Mouse (Mus musculus) intestine, embryonic 15.5 days (tissue): Measurements from ENCODE around the gene Gm10037. TPM values are rescaled to one million over a fixed set of nuclear protein-coding genes. Genes with fewer than 3 reads are reported as not detected.
"Not testable (repeated sequence)": the region's sequence is repeated elsewhere in the genome, so short reads cannot be mapped to it uniquely, and the experiment has no call there.

Source experiments
- ATAC-seq: fragments of 200-750 bp; cut with Nextera tagmentation; 2 replicates; pipeline ENCODE4 v1.8.0; 2017; ENCODE audit warnings: moderate TSS enrichment, moderate library complexity
- H3K27ac ChIP-seq: fragments of 300-500 bp; sonication (generic); 2 replicates; pipeline ENCODE4 v1.5.1; 2015; ENCODE audit warnings: mild to moderate bottlenecking, inconsistent platforms
- H3K27me3 ChIP-seq: fragments of 300-500 bp; sonication (generic); replicated peaks from 2 replicates; pipeline ENCODE4 v1.6.1; 2015; ENCODE audit warnings: inconsistent platforms
- H3K36me3 ChIP-seq: fragments of 300-500 bp; sonication (generic); 2 replicates; pipeline ENCODE4 v1.6.1; 2015; ENCODE audit warnings: inconsistent platforms
- H3K4me1 ChIP-seq: fragments of 300-500 bp; sonication (generic); replicated peaks from 2 replicates; pipeline ENCODE4 v1.6.1; 2015; ENCODE audit warnings: inconsistent platforms
- H3K4me2 ChIP-seq: fragments of 300-500 bp; sonication (generic); replicated peaks from 2 replicates; pipeline ENCODE4 v1.6.1; 2015; ENCODE audit warnings: mild to moderate bottlenecking, inconsistent platforms
- H3K4me3 ChIP-seq: fragments of 300-500 bp; sonication (generic); replicated peaks from 2 replicates; pipeline ENCODE4 v1.5.1; 2015; ENCODE audit warnings: inconsistent platforms
- H3K9ac ChIP-seq: fragments of 300-500 bp; sonication (generic); 2 replicates; pipeline ENCODE4 v1.6.1; 2015; ENCODE audit warnings: inconsistent platforms
- H3K9me3 ChIP-seq: fragments of 300-500 bp; sonication (generic); 2 replicates; pipeline ENCODE4 v1.6.1; 2016; ENCODE audit warnings: inconsistent platforms
- WGBS: fragments of 180-500 bp; shearing (Covaris S2); methylation state at CpG from one replicate; pipeline ENCODE4 v1.1.7; 2015; 5-methylcytosine and 5-hydroxymethylcytosine counted together
- polyA plus RNA-seq: library from polyadenylated mRNA; unstranded; fragments of >200 nt; fragmentation: Nextera tagmentation; extraction: Ambion mirVana; gene quantifications from 2 replicates; pipeline ENCODE4 v1.2.1, GENCODE M21; 2015

The Gm10037 gene
- polyA plus RNA-seq, 1 experiment from 2014 or later, result 2.1 TPM

GRCm38 (mm10) chr13:67844853-67845194 lies 13.9 kb downstream of the Gm10037 start:
- 27% methylated on average over 8 of the region's 8 CpGs for WGBS
- H3K4me3 ChIP-seq, result peak overlapping the region; percentile 29
- peak; percentile 58; the same call in 1 of the 2 replicates for ATAC-seq
- no peak overlapping the region for H3K9ac ChIP-seq
- H3K27me3 ChIP-seq, result no peaks in the 10 kb centered on the region
- no peaks in the 10 kb centered on the region for H3K9me3 ChIP-seq
- H3K27ac ChIP-seq, result no peak overlapping the region
- H3K4me2 ChIP-seq, result peak overlapping the region; percentile 51
- H3K4me1 ChIP-seq, result 0 out of 2 replicates have a peak, but pooled peaks cover 3% of the 10 kb centered on the region
- no peaks in the 10 kb centered on the region for H3K36me3 ChIP-seq

GRCm38 (mm10) chr13:67850361-67850760 lies 19.5 kb downstream of the Gm10037 start:
- H3K4me2 ChIP-seq, result no peak overlapping the region
- 72% methylated on average over 3 of the region's 3 CpGs for WGBS
- no peaks in the 10 kb centered on the region for H3K4me1 ChIP-seq
- H3K4me3 ChIP-seq, result no peak overlapping the region
- H3K36me3 ChIP-seq, result no peaks in the 10 kb centered on the region
- ATAC-seq, result no peak
- H3K9ac ChIP-seq, result no peak overlapping the region
- no peaks in the 10 kb centered on the region for H3K9me3 ChIP-seq
- H3K27me3 ChIP-seq, result no peaks in the 10 kb centered on the region
- no peak overlapping the region for H3K27ac ChIP-seq

GRCm38 (mm10) chr13:67853130-67853529 lies 22.2 kb downstream of the Gm10037 start:
- ATAC-seq, result no peak
- Histone ChIP-seq H3K9me3 (no peaks in the 10 kb centered on the region), H3K36me3 (no peaks in the 10 kb centered on the region), H3K4me3 (no peak overlapping the region), H3K27ac (no peak overlapping the region), H3K4me1 (no peaks in the 10 kb centered on the region), H3K4me2 (no peak overlapping the region), H3K27me3 (no peaks in the 10 kb centered on the region), H3K9ac (no peak overlapping the region)
- WGBS, result 67% methylated on average over 6 of the region's 6 CpGs

GRCm38 (mm10) chr13:67853983-67854382 lies 23.1 kb downstream of the Gm10037 start:
- Histone ChIP-seq H3K27ac (no peak overlapping the region), H3K9ac (no peak overlapping the region), H3K36me3 (no peaks in the 10 kb centered on the region), H3K4me1 (no peaks in the 10 kb centered on the region), H3K9me3 (no peaks in the 10 kb centered on the region), H3K4me3 (no peak overlapping the region), H3K4me2 (no peak overlapping the region), H3K27me3 (no peaks in the 10 kb centered on the region)
- ATAC-seq, result no peak
- WGBS, result 90% methylated on average over 2 of the region's 2 CpGs

GRCm38 (mm10) chr13:67857317-67857716 lies 26.4 kb downstream of the Gm10037 start:
- no peaks in the 10 kb centered on the region for H3K36me3 ChIP-seq
- H3K27me3 ChIP-seq, result no peaks in the 10 kb centered on the region
- H3K4me1 ChIP-seq, result no peaks in the 10 kb centered on the region
- no peaks in the 10 kb centered on the region for H3K9me3 ChIP-seq
- H3K27ac ChIP-seq, result no peak overlapping the region
- WGBS, result 15% methylated on average over 1 of the region's 1 CpGs
- no peak overlapping the region for H3K9ac ChIP-seq
- ATAC-seq, result no peak
- H3K4me3 ChIP-seq, result no peak overlapping the region
- no peak overlapping the region for H3K4me2 ChIP-seq

- no peak for ATAC-seq
- H3K9me3 ChIP-seq, result no peaks in the 10 kb centered on the region
- no peaks in the 10 kb centered on the region for H3K4me1 ChIP-seq
- H3K4me2 ChIP-seq, result no peak overlapping the region
- H3K4me3 ChIP-seq, result no peak overlapping the region
- WGBS, result 79% methylated on average over 9 of the region's 9 CpGs
- H3K27me3 ChIP-seq, result no peaks in the 10 kb centered on the region
- no peak overlapping the region for H3K27ac ChIP-seq
- no peak overlapping the region for H3K9ac ChIP-seq
- no peaks in the 10 kb centered on the region for H3K36me3 ChIP-seq
Measured at GRCm38 (mm10) chr13:67862508-67862907, 31.6 kb downstream of the Gm10037 start.

GRCm38 (mm10) chr13:67863026-67863425 lies 32.1 kb downstream of the Gm10037 start, which contains the start of gene BC048507:
Gene BC048507, plus strand, starts transcription at chr13:67863326.
- ATAC-seq, result no peak
- H3K9me3 ChIP-seq, result no peaks in the 10 kb centered on the region
- H3K27ac ChIP-seq, result no peak within 1 kb of the TSS
- H3K9ac ChIP-seq, result no peak within 1 kb of the TSS
- H3K27me3 ChIP-seq, result no peaks in the 10 kb centered on the region
- no peak within 1 kb of the TSS for H3K4me2 ChIP-seq
- H3K4me3 ChIP-seq, result no peak within 1 kb of the TSS
- H3K4me1 ChIP-seq, result no peaks in the 10 kb centered on the region
- WGBS, result 78% methylated on average over 11 of the region's 11 CpGs
- H3K36me3 ChIP-seq, result no peaks in the 10 kb centered on the region

GRCm38 (mm10) chr13:67864764-67865350 lies 34.0 kb downstream of the Gm10037 start:
- H3K27ac ChIP-seq, result no peak overlapping the region
- no peak for ATAC-seq
- H3K4me3 ChIP-seq, result no peak overlapping the region
- H3K36me3 ChIP-seq, result no peaks in the 10 kb centered on the region
- no peaks in the 10 kb centered on the region for H3K4me1 ChIP-seq
- 62% methylated on average over 5 of the region's 5 CpGs for WGBS
- no peaks in the 10 kb centered on the region for H3K27me3 ChIP-seq
- H3K9me3 ChIP-seq, result no peaks in the 10 kb centered on the region
- no peak overlapping the region for H3K9ac ChIP-seq
- H3K4me2 ChIP-seq, result no peak overlapping the region

GRCm38 (mm10) chr13:67867899-67868298 lies 37.0 kb downstream of the Gm10037 start:
- H3K4me1 ChIP-seq, result no peaks in the 10 kb centered on the region
- ATAC-seq, result no peak

GRCm38 (mm10) chr13:67876049-67876698 lies 45.3 kb downstream of the Gm10037 start:
- H3K9me3 ChIP-seq, H3K9ac ChIP-seq, H3K36me3 ChIP-seq, H3K4me2 ChIP-seq, H3K4me1 ChIP-seq, H3K4me3 ChIP-seq, H3K27ac ChIP-seq, H3K27me3 ChIP-seq, ATAC-seq: not testable (repeated sequence)
- WGBS, result 29% methylated on average over 8 of the region's 12 CpGs

More at GRCm38 (mm10) chr13:67867899-67868298, 37.0 kb downstream of the Gm10037 start:
- Histone ChIP-seq H3K4me2 (no peak overlapping the region), H3K9ac (no peak overlapping the region), H3K27ac (no peak overlapping the region), H3K4me3 (no peak overlapping the region), H3K27me3 (no peaks in the 10 kb centered on the region), H3K9me3 (no peaks in the 10 kb centered on the region), H3K36me3 (no peaks in the 10 kb centered on the region)
- 30% methylated on average over 3 of the region's 3 CpGs for WGBS

GRCm38 (mm10) chr13:67876699-67877254 lies 45.9 kb downstream of the Gm10037 start:
- no peak overlapping the region for H3K27ac ChIP-seq
- H3K9ac ChIP-seq, result no peak overlapping the region
- no peak overlapping the region for H3K4me3 ChIP-seq
- H3K4me2 ChIP-seq, result no peak overlapping the region
- H3K4me1 ChIP-seq, result no peaks in the 10 kb centered on the region
- H3K9me3 ChIP-seq, result no peaks in the 10 kb centered on the region
- ATAC-seq, result no peak
- no peaks in the 10 kb centered on the region for H3K27me3 ChIP-seq
- WGBS, result 60% methylated on average over 7 of the region's 7 CpGs
- no peaks in the 10 kb centered on the region for H3K36me3 ChIP-seq

GRCm38 (mm10) chr13:67883966-67884365 lies 53.1 kb downstream of the Gm10037 start:
- ATAC-seq, result no peak
- Histone ChIP-seq H3K9me3 (no peaks in the 10 kb centered on the region), H3K4me1 (no peaks in the 10 kb centered on the region), H3K36me3 (no peaks in the 10 kb centered on the region), H3K9ac (no peak overlapping the region), H3K27me3 (no peaks in the 10 kb centered on the region), H3K4me2 (no peak overlapping the region), H3K4me3 (no peak overlapping the region), H3K27ac (no peak overlapping the region)
- 92% methylated on average over 8 of the region's 8 CpGs for WGBS
